Mouse (Mus musculus) gastrocnemius, postnatal 14 days (tissue): ENCODE measurements around the gene Apbb2. TPM values are rescaled to one million over a fixed set of nuclear protein-coding genes. Genes with fewer than 3 reads are reported as not detected.
A peak's percentile ranks its signal among the peaks of the same experiment; 100 is the strongest.

Experiments used
- DNase-seq: peaks from one replicate; pipeline ENCODE4 v3.0.0; 2021; ENCODE audit warnings: mixed read lengths
- intact Hi-C: fragments of 180-260 bp; cut with DNase I; formaldehyde crosslinking; loops from one replicate; pipeline ENCODE4 v1.15.1; 2025; ENCODE audit warnings: low total_unique reads
- total RNA-seq, 2 experiments: library from RNA; stranded (reverse); gene quantifications; 2 replicates each; pipeline ENCODE4 v1.2.3; 2021

Gene Apbb2
- total RNA-seq, 2 experiments from 2014 or later, result 41.0 to 48.3 TPM

GRCm38 (mm10) chr5:66567424-66567823, 51.2 kb downstream of the Apbb2 start:
- intact Hi-C loops, result no loop called here

DNA sequence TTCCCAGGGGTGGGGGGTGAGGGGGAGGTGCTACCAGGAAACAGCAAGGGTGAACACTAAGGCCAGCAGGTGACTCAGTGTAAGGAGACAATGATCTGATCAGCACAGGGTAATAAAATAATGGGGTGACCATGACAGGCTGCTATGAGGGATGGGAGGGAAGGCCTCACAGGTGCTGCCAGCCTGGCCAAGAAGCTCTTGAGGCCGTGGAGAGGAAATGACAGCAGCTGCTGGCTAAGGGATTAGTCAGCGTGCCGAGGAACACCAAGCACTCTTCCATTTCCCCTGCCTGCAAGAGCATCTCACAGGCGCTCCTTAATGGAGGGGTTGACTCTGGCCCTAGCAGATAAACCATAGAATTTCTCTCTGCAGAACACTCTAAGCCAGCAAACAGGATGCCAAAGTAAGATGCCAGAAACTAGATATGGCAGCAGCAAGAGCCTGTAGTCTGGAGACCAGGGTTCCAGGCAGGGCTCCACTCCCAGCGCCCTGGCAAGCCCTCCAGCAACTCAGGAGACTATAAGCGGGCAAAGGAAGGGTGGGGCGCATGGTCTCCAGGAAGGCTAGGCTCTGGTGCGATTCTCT, 58.9 kb downstream of the Apbb2 start:
- intact Hi-C loops, result no loop called here
- DNase-seq, result peak; percentile 39

More at GRCm38 (mm10) chr5:66567424-66567823, 51.2 kb downstream of the Apbb2 start:
- DNase-seq, result no peak

DNA sequence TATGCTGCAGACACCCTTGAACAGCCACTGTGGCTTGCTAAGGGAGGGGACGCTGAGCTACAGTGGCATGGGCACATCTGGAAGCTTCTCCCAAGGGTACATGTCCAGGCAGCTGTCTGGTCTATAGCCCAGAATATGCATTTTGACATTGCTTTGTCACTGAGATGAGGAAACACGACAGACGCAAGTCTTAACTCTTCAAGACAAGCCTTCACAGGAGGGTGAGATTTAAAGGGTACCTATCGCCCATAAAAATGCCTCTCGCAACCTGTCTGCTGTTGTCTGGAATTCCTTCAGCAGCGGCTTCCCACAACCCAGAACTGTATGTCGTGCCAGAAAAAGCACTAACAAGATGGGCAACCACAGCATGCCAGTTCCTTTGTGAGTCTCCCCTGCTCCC, 60.5 kb downstream of the Apbb2 start:
- intact Hi-C loops, result no loop called here
- DNase-seq, result no peak

- intact Hi-C loops, result no loop called here
- DNase-seq, result no peak
Measured at GRCm38 (mm10) chr5:66553933-66554332, 64.7 kb downstream of the Apbb2 start.

GRCm38 (mm10) chr5:66552246-66552645, 66.3 kb downstream of the Apbb2 start:
- intact Hi-C loops, result no loop called here
- DNase-seq, result no peak

GRCm38 (mm10) chr5:66550292-66550691, 68.3 kb downstream of the Apbb2 start:
- intact Hi-C loops, result no loop called here
- DNase-seq, result no peak

DNA sequence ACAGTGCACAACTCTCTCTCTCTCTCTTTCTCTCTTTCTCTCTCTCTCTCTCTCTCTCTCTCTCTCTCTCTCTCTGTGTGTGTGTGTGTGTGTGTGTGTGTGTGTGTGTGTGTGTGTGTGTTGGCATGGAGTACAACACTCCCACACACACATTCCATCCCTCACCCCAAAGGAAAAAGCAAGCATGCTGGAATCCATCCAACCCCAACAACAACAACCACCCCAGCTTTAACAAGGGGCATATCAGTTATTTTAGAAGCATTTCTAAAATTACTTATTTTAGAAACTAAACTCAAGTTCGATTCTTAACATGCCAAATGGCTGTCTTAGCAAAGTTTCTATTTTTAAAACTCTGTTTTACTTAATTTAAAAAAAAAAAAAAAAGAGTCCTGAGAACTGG, 68.9 kb downstream of the Apbb2 start:
- intact Hi-C loops, result no loop called here
- no peak for DNase-seq

GRCm38 (mm10) chr5:66546969-66547511, 71.5 kb downstream of the Apbb2 start:
- intact Hi-C loops, result no loop called here

GRCm38 (mm10) chr5:66545573-66546141, 72.9 kb downstream of the Apbb2 start:
- intact Hi-C loops, result no loop called here
- no peak for DNase-seq

More at GRCm38 (mm10) chr5:66546969-66547511, 71.5 kb downstream of the Apbb2 start:
- DNase-seq, result peak; percentile 50

- intact Hi-C loops, result no loop called here
- DNase-seq, result peak; percentile 54
Measured at GRCm38 (mm10) chr5:66543761-66544160, 74.8 kb downstream of the Apbb2 start.

DNA sequence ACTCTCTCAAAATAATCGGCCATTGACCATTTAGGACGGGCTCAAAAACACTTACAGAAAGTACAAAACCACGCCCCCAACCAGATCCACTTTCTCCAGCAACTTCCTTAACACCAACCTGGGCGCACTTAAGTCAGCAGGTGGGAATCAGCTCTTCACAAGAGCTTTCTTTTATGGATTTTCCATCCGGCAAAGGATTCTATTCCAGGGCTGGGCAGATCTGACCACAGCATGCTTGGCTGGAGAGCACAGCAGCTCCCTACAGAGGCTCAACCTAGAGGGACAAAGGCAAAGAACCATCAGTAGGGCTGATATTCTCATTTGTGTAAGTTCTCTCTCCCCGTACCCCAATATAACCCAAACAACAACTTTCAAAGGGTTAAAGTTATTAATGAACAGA, 75.2 kb downstream of the Apbb2 start:
- intact Hi-C loops, result no loop called here

GRCm38 (mm10) chr5:66542521-66542920, 76.1 kb downstream of the Apbb2 start:
- intact Hi-C loops, result no loop called here
- DNase-seq, result no peak

More for the DNA sequence above, 75.2 kb downstream of the Apbb2 start:
- DNase-seq, result no peak

DNA sequence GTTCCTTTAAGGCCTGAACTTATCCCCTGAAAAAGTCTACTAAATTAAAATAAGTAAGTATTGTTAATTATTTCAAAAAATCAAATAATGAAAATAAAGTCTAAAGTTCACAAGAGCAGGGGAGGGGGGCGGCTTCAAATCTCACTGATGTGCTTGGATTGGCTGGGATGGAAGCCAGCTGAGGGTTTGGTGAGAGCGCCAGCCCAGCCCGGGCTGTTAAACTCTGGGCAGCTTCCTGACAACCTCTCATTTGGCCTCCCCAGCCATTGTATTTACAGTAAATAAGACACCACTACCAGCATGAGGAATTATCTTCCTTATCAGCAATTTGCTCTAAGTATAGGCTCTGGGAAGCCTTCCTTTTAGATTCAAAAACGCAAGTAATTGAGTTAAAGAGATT, 77.2 kb downstream of the Apbb2 start:
- DNase-seq, result no peak
- intact Hi-C loops, result no loop called here

DNA sequence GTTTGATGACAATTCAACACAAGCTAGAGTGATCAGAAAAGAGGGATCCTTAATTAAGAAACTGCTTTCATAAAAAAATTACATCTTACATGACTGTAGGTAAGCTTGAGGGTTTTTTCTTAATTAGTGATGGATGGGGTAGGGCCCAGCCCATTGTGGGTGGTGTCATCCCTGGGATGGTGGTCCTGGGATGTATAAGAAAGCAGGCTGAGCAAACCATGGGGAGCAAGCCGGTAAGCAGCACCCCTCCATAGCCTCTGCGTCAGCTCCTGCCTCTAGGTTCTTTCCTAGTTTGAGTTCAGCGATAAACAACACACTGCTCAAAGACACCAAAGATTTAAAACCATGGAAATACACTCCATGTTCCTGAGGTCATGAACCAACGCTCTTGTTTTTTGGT, 78.3 kb downstream of the Apbb2 start:
- DNase-seq, result no peak
- intact Hi-C loops, result no loop called here

GRCm38 (mm10) chr5:66537811-66538210, 80.8 kb downstream of the Apbb2 start:
- DNase-seq, result no peak
- intact Hi-C loops, result no loop called here

DNA sequence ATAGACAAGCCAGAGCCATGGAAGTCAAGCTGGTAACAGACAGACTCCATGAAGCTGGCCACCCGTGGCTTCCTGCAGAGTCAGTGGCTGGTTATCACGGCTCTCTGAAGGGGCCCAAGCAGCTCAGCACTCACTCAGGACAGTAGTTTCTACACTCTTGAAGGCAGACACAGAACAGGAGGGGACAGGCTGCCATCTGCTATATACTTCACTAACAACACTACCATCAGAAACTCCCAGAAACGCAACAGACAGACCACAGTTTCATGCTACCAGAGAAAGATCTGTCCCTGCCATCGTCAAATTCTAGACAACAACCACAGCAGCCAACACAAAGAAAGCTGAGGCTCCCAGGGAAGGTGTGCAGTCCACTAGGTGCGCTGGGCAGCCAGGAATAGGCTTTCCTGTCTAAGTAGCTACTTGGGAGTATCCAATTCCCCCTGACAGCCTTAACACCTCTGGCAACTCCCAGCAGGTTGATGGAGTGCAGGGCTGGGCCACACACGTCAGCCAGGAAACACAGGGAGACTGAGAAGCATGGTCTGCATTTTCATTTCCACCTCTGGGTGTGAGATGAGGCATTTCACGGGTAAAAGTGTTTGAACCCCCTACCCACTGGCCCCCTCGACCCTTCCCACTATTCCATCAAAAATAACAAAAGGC, 81.8 kb downstream of the Apbb2 start:
- intact Hi-C loops, result no loop called here
- DNase-seq, result no peak

DNA sequence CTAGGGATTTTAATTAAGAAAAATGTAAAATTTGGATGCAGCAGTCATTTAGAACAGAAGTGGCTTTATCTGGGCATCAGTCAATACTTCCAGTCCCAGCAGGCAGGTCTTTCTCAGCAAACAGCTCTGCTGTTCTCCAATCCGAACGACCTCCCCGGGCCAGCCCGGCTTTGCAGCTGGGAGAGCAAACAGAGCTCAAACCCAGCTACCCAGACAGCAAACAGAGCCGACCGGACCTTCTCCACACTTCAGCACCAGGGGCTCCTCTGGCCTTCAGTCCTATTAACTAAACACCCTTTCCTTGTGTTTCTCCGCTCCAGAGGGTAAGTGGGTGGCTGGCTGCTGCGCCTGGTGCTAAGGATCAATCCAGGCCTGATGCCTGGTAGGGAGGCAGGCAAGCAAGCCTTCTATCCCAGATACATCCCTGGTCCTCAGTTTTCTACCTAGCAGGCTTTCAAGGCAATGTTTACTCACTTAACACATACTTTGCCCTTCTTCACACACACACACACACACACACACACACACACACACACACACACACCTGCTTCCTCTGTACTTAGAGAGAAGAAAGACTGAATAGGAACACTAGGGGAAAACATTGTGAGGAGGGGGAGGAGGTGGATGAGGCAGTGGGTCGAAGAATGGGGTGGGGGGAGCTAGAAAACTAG, 82.9 kb downstream of the Apbb2 start:
- DNase-seq, result no peak
- intact Hi-C loops, result no loop called here

- intact Hi-C loops, result no loop called here
- no peak for DNase-seq
Measured at GRCm38 (mm10) chr5:66533711-66534425, 84.7 kb downstream of the Apbb2 start.

- intact Hi-C loops, result no loop called here
- DNase-seq, result peak; percentile 42
Measured at GRCm38 (mm10) chr5:66532827-66533226, 85.8 kb downstream of the Apbb2 start.

DNA sequence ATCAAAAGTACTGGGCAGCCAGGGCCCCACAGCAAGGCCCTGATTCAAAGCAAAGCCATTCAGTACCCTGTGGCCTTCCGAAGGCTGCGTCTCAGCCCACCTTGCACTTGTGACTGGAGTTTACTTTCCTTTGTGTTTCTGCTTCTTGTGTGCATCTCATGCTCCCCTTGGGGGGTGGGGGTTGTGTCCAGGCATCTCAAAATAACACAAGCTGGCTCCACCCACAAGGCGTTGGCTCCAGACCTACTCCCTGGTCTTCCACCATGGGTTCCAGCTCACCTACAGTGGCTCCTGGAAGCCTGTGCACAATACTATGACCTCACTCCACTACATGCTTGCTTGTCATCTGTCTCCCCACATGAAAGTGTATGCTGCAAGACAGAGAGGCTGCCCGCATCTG, 88.2 kb downstream of the Apbb2 start:
- intact Hi-C loops, result no loop called here
- DNase-seq, result no peak
